Mouse (Mus musculus) left cerebral cortex, adult 2 months (tissue): ENCODE measurements at regions not wholly inside any gene's neighbourhood (a gene's known extent, or its start where the extent isn't known, plus 50 kb on each side); places are given as distances from the start of the nearest gene placed in this dataset.
"Not testable (repeated sequence)": the region's sequence is repeated elsewhere in the genome, so short reads cannot be mapped to it uniquely, and the experiment has no call there.

Experiments
- DNase-seq, 2 experiments: peaks; one replicate each; pipeline ENCODE4 v3.0.0; 2021 to 2022; ENCODE audit warnings: low spot score in 2 of 2, mixed read lengths in 1 of 2; ENCODE audit errors: extremely low spot score in 1 of 2
- H3K27ac ChIP-seq: fragments of 200-600 bp; 2 replicates; pipeline ENCODE4 v1.8.1; 2022
- H3K4me3 ChIP-seq: fragments of 200-600 bp; 2 replicates; pipeline ENCODE4 v1.8.1; 2022
- CTCF ChIP-seq: fragments of 200-600 bp; IDR thresholded peaks from 2 replicates; pipeline ENCODE4 v1.8.1; 2022; ENCODE audit warnings: antibody characterized with exemption, mild to moderate bottlenecking, moderate library complexity
- intact Hi-C: fragments of 180-260 bp; cut with DNase I; formaldehyde crosslinking; loops from one replicate; pipeline ENCODE4 v1.15.1; 2025

DNA sequence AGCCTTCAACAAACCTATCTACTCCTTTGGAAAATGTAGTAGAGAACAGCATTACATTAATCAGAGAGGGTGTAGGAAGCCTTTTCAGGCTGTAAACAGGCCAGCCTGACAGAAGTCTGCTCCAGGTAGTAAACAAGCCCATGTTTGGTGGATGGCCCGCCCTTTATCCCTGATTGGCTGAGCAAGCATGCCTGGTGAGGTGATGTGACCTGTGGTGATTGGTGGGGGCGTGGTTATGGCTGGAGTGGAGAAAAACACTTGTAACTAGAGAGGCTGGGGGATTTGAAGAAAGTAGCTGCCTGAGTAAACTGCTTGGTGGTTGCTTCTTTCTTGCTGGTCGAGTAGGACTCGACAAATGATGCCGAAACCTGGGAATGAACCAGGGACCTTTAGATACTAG is 621.3 kb upstream of the Dsel start:
- H3K4me3 ChIP-seq, intact Hi-C loops, H3K27ac ChIP-seq, DNase-seq: not testable (repeated sequence)

DNA sequence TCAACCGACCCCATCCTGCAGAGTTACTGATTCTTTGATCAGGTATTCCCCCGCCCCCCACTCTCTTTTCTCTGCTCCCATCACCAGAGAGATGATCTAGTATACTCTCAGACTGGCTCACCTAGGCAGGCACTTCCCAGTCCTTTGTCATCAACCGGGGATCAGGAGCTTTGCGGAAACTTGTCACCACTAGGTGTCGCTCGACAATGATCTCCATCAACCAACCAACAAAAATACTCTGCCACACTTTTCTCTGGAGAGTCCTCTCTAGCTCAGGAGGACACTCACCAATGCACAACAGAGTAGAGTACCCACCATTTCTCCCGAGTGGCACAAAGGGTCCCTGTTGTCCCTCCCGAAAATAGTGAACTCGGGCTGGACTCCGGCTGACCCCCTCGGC is 591.3 kb upstream of the Dsel start:
- Histone ChIP-seq H3K4me3 (no peak overlapping the region), H3K27ac (no peak overlapping the region)
- TF ChIP-seq CTCF = peak; percentile 54
- DNase-seq = peak; percentile 36 to 43
- intact Hi-C loops = loop anchor here (10.0 kb wide), 1 partner anchor 591 kb away; the partner anchor contains the start of gene Dsel

DNA sequence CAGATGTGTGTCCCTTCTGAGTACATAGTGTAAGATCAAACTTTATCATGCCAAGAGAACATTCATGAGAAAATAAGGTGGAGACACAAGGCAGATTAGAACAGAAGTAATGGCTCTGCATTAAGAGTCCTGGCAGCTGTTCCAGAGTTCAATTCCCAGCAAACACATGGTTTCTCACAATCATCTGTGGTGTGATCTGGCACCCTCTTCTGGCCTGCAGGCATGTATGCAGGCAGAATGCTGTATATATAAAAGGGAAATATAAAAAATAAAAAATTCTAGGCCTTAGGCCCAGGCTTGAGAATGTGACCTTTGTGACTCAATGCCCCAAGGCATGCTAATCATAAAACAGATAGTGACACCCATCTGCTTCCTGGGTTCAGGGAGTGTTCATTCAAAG is 587.7 kb upstream of the Dsel start:
- intact Hi-C loops = loop anchor here (5.0 to 10.0 kb wide), 2 partner anchors 588 to 790 kb away; partner anchors contain the start of gene Dsel
- TF ChIP-seq CTCF = peak; percentile 20
- H3K27ac ChIP-seq = no peak overlapping the region
- no peak overlapping the region for H3K4me3 ChIP-seq
- no peak for DNase-seq

DNA sequence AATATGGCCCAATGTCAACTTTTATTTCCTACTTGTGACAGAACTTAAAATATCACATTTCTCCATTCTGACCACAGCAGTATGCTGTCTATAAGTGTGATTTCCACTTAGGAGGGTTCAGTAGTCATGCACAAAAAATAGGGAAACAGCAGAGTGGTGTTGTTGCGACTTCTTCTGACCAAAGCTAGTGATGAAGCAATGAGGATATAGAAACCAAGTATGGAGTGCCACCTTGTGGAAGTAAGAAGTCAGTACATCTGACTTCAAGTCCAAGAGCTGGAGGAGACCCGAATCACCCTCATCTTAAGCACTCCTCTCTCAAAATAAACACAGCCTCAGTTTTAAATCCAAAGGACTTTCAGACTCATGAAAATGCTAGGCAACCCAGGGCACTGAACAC is 586.9 kb upstream of the Dsel start:
- intact Hi-C loops = loop anchor here (1.0 to 10.0 kb wide), 3 partner anchors 62 to 789 kb away; partner anchors contain the start of gene Dsel
- TF ChIP-seq CTCF = peak; percentile 75
- DNase-seq = no peak
- no peak overlapping the region for H3K4me3 ChIP-seq
- H3K27ac ChIP-seq = no peak overlapping the region

DNA sequence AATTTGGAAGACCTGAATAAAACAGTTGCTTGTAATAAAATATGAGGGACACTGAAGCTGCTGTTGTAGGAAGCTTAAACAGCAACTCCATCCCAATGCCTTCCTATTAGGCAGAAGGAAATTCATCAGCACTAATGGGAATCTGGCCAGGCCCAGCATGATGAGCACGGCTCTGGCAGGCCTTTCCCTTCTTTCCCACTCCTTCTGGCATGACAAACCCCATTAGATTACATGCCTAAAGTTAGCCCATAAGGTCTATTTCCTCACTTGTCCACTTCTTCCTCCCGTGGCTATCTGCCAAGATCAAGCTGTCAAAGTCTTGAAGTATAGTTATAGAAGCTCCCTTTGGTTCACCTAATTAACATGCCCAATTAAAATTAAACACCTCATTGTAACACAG is 574.4 kb upstream of the Dsel start:
- no peak for DNase-seq
- Histone ChIP-seq H3K27ac (no peak overlapping the region), H3K4me3 (no peak overlapping the region)
- TF ChIP-seq CTCF = no peak
- intact Hi-C loops = no loop called here

DNA sequence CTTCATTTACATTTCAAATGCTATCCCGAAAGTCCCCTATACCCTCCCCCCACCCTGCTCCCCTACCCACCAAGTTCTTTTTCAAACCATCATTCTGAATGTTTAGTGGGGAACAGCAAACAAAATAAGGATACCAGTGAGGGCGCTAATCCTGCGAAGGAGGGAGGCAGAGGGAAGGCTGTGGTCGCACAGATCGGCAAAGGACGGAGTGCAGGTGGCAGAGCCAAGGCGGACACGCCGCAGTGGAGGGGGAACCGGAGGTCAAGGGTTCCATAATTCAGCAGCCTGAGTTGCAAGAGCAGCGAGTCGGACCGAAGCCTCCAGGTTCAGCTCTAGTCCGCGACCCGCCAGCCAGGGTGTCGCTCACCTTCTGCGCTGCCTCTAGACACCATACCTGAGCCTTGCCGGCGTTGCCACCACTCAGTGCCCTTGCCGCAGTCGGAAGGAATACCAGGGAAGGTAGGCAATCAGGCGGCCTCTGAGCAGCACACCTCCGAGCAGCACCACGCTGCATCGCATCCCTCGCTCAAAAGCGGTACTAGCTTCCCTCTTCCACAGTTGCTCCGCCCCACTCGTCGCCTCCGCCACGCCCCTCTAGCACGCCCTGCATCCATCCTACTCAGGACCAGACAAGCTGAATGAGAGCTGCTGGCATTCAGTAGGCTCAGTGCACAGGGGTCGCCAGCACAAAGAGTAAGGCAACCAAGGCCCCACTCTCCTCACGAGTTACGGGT is 551.8 kb upstream of the Dsel start:
- intact Hi-C loops = no loop called here
- no peak for TF ChIP-seq CTCF
- peak; percentile 47 to 49 for DNase-seq
- Histone ChIP-seq H3K4me3 (peak overlapping the region; percentile 50), H3K27ac (no peak overlapping the region)

DNA sequence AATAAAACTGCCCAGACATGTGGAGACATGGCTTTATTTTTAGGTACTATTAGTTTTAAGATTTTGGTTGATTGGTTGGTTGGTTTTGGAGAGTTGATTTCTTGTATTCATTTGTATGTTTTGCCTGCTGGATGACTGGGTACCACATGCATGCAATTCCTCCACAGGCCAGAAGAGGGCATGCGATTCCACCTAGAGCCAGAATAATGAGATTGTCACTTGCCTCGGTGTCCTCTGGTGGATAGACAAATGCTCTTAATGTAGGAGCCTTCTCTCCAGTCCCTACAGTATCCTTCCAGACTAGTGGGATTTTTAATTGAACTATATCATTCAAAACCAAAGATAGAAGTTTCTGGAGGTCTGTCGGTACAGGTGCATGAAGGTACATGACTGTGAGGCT is 524.1 kb upstream of the Dsel start:
- peak; percentile 81 for TF ChIP-seq CTCF
- DNase-seq = peak; percentile 47 to 68
- intact Hi-C loops = loop anchor here (1.0 kb wide), 1 partner anchor 62 kb away; no protein-coding TSS in a partner anchor
- no peak overlapping the region for H3K27ac ChIP-seq
- H3K4me3 ChIP-seq = no peak overlapping the region

DNA sequence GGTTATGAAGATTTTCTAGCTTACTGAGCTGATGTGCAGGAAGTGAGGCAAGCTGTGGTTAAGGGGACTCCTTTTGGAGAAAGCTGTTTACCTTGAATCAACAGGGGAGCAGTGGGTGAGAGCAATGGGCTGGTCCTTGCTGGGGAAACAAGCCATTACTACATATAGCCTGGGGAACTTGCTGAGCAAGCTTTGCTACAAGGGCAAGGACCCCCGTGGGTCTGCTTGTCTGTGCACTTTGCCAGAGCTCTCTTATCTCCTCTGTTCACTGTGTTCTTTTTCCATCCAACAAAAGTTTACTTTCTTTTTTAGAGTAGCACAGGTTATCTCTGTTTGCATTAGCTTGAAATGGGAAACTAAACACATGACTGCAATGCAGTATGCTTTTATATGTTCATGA is 519.3 kb upstream of the Dsel start:
- H3K4me3 ChIP-seq = no peak overlapping the region

DNA sequence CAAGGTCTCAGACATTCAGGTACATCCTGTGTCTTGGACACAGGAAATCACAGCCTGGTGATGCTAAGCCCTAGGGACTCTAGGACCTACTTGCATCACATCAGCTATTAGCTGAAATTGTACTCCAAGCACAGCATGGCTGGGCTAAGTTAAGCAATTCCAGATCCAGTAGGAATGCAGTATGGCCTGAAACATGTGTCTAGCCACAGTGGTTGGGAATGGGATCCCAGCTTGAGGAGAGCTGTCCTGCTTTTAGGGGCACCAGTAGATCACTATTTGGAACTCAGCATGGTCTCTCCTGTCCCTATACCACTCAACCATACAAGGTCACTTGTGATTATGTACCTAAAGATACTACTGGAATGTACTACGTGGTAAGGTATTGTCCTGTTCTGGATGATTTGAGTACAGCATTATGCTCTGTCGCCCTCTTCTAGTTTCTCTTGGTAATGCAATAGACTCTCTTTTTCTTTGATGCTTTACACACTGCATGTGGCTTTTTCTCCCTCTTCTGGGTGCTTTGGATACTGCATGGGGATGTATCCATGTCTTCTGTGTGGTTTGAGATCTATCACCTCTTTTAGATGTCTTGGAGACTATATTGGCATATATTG is 515.0 kb upstream of the Dsel start:
- intact Hi-C loops = loop anchor here (1.0 kb wide), 2 partner anchors 515 to 719 kb away; partner anchors contain the start of gene Dsel
- Histone ChIP-seq H3K4me3 (no peak overlapping the region), H3K27ac (no peak overlapping the region)
- TF ChIP-seq CTCF = peak; percentile 94
- peak; percentile 34 to 49 for DNase-seq

More for the DNA sequence above, 519.3 kb upstream of the Dsel start:
- TF ChIP-seq CTCF = no peak
- no peak for DNase-seq
- H3K27ac ChIP-seq = no peak overlapping the region
- intact Hi-C loops = no loop called here

DNA sequence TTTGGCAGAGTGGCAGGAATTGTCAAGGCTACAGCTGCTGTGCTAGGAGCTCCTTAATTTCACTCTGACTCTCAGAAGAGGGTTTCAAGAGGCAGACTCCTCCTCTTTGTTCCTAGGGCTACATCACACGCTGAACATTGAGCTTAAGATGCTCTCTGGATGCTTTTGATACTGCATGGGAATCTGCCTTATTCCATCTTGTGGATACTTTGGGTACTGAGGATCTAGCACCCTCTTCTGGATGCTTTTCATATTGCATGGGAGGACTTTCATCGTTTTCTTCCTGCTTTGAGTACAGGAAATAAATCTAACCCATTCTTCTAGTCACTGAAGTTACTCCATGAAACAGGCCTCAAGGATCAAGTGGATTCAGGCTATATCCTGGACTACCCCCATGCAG is 513.9 kb upstream of the Dsel start:
- H3K27ac ChIP-seq = no peak overlapping the region
- peak; percentile 88 for TF ChIP-seq CTCF
- H3K4me3 ChIP-seq = no peak overlapping the region
- peak in 1 of 2 experiments; percentile 29 for DNase-seq
- intact Hi-C loops = no loop called here

DNA sequence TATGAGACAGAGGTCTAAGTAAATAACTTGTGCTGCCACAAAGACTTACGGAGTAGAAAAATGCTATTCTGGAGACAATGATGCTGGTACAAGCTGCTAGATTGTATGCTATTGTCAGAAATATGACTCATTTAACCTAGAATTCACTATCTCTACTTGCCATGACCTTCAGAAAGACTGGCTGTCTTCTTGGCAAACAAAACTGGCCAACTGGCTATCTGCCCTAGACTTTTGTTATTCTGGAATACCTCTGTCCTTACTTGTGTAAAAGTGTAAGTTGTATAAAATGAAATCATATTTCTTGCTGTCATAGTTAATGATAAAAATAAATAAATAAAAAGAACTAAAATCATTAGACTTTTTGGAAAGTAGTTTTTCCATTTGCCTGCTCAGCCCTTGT is 491.1 kb upstream of the Dsel start:
- DNase-seq = no peak
- Histone ChIP-seq H3K27ac (no peak overlapping the region), H3K4me3 (no peak overlapping the region)
- TF ChIP-seq CTCF = no peak
- intact Hi-C loops = no loop called here
